Mouse (Mus musculus) kidney, postnatal 0 days (tissue): ENCODE results near the gene Nr5a1. TPM values are rescaled to one million over a fixed set of nuclear protein-coding genes. Genes with fewer than 3 reads are reported as not detected.

Source experiments
- ATAC-seq: fragments of 200-750 bp; cut with Nextera tagmentation; replicated peaks from 2 replicates; pipeline ENCODE4 v1.8.0; 2017; ENCODE audit warnings: low read depth, moderate number of reproducible peaks, moderate TSS enrichment, moderate library complexity; ENCODE audit not compliant: low FRiP score
- DNase-seq: peaks from one replicate; pipeline ENCODE4 v3.0.0-alpha.2; 2016; ENCODE audit warnings: low spot score
- H3K27ac ChIP-seq: fragments of 300-500 bp; sonication (generic); 2 replicates; pipeline ENCODE4 v1.5.1; 2014; ENCODE audit warnings: mild to moderate bottlenecking
- H3K27me3 ChIP-seq: fragments of 300-500 bp; sonication (generic); 2 replicates; pipeline ENCODE4 v1.6.1; 2014; ENCODE audit warnings: low read length, mixed read lengths; ENCODE audit not compliant: insufficient read depth
- H3K36me3 ChIP-seq: fragments of 300-500 bp; sonication (generic); 2 replicates; pipeline ENCODE4 v1.6.1; 2014; ENCODE audit warnings: low read length, mixed read lengths; ENCODE audit not compliant: insufficient read depth
- H3K4me1 ChIP-seq: fragments of 300-500 bp; sonication (generic); replicated peaks from 2 replicates; pipeline ENCODE4 v1.6.1; 2014; ENCODE audit warnings: antibody characterized with exemption, low read length, mixed read lengths; ENCODE audit not compliant: insufficient read depth
- H3K4me2 ChIP-seq: fragments of 300-500 bp; sonication (generic); 2 replicates; pipeline ENCODE4 v1.6.1; 2014; ENCODE audit warnings: mild to moderate bottlenecking, low read length, moderate library complexity, mixed read lengths
- H3K4me3 ChIP-seq: fragments of 300-500 bp; sonication (generic); replicated peaks from 2 replicates; pipeline ENCODE4 v1.5.1; 2014; ENCODE audit warnings: low read depth, low read length
- H3K9ac ChIP-seq: fragments of 300-500 bp; sonication (generic); 2 replicates; pipeline ENCODE4 v1.6.1; 2014; ENCODE audit warnings: low read depth, low read length
- H3K9me3 ChIP-seq: fragments of 300-500 bp; sonication (generic); replicated peaks from 2 replicates; pipeline ENCODE4 v1.6.1; 2016; ENCODE audit warnings: low read length, inconsistent platforms, mixed read lengths
- CTCF ChIP-seq: IDR thresholded peaks from 2 replicates; pipeline ENCODE4 v1.5.1; 2016; ENCODE audit warnings: antibody characterized with exemption, low read depth, mild to moderate bottlenecking, moderate library complexity
- WGBS: fragments of 180-500 bp; shearing (Covaris S2); extraction: QIAGEN DNeasy Blood & Tissue Kit; methylation state at CpG from one replicate; pipeline ENCODE4 v1.1.7; 2014; 5-methylcytosine and 5-hydroxymethylcytosine counted together
- polyA plus RNA-seq: library from polyadenylated mRNA; unstranded; fragments of >200 nt; fragmentation: Nextera tagmentation; extraction: Ambion mirVana; gene quantifications from 2 replicates; pipeline ENCODE4 v1.2.1, GENCODE M21; 2015

Gene Nr5a1
- polyA plus RNA-seq, 1 experiment from 2014 or later = 0.36 TPM

DNA sequence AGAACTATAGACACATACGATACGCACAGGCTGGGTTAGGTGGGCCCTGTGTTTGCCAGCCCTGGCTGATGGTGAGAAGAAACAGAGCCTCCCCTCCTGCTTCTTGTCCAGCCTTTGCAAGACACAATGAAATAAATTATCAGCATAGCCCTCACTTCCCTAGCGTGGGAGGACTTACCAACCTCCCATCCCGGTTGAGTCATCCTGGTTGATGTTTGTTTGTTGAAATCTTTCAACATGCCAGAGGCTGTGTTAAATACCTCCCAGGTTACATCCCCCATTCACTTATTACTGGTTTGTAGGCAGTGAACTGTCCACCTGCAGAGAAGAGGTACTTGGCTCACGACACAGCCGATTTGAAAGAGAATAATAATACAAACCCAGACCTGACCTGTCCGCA is 66.7 kb downstream of the Nr5a1 start:
- 63% methylated on average over 7 of the region's 7 CpGs for WGBS

DNA sequence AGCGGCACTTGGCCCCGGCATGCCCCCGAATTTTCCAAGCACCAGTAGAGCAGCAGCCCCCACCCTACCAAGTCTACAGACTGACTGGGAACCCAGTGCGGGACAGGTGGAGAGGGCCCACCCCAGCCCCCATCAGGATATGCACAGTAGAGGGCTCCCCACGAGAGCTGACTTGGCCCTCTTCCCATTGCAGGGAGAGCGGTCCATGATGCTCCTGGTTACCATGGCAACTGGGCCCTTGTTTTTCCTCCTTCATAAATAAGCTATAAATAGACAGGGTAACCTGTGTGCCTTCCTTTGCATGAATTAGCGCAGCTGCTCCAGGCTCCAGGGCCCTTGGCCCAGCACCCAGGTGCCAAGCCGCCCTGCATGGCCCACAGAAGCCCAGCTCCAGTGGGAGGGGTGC is 67.1 kb downstream of the Nr5a1 start:
- H3K27ac ChIP-seq = no peak overlapping the region
- peaks cover 4% of the 10 kb centered on the region; the same call in 1 of the 2 replicates for H3K4me1 ChIP-seq
- ATAC-seq = no peak
- TF ChIP-seq CTCF = no peak
- no peak overlapping the region for H3K4me2 ChIP-seq
- 62% methylated on average over 8 of the region's 8 CpGs for WGBS
- DNase-seq = no peak
- H3K4me3 ChIP-seq = no peak overlapping the region
- H3K27me3 ChIP-seq = no peaks in the 10 kb centered on the region
- H3K9me3 ChIP-seq = no peaks in the 10 kb centered on the region
- no peak overlapping the region for H3K9ac ChIP-seq
- no peaks in the 10 kb centered on the region for H3K36me3 ChIP-seq

More for the DNA sequence above, 66.7 kb downstream of the Nr5a1 start:
- no peak overlapping the region for H3K4me2 ChIP-seq
- no peaks in the 10 kb centered on the region for H3K27me3 ChIP-seq
- H3K36me3 ChIP-seq = no peaks in the 10 kb centered on the region
- H3K4me1 ChIP-seq = peaks cover 4% of the 10 kb centered on the region; the same call in 1 of the 2 replicates
- DNase-seq (no peak), ATAC-seq (no peak)
- no peak overlapping the region for H3K9ac ChIP-seq
- H3K9me3 ChIP-seq = no peaks in the 10 kb centered on the region
- no peak overlapping the region for H3K4me3 ChIP-seq
- no peak overlapping the region for H3K27ac ChIP-seq
- no peak for TF ChIP-seq CTCF

DNA sequence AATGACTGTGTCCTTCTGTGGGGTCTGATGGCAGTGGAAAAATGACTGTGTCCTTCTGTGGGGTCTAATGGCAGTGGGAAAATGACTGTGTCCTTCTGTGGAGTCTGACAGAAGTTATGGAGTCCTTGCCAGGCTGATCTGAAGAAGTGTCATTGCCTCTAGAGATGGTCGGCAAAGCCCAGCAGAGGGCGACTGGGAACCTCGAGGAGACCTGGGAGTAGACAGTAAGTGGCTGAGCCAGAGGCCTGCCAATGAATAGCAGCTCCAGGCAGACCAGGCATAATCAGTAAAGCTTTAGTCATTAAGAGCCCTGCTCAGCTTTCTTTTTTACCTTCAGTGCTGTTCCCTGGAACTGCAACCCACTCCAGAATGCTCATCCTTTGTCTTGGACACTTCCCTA is 68.4 kb downstream of the Nr5a1 start:
- Histone ChIP-seq H3K9me3 (no peaks in the 10 kb centered on the region), H3K27me3 (no peaks in the 10 kb centered on the region), H3K27ac (no peak overlapping the region), H3K36me3 (peaks cover 5% of the 10 kb centered on the region), H3K4me1 (peaks cover 4% of the 10 kb centered on the region; the same call in 1 of the 2 replicates), H3K4me3 (no peak overlapping the region), H3K4me2 (no peak overlapping the region), H3K9ac (no peak overlapping the region)
- TF ChIP-seq CTCF = peak; percentile 76
- peak; percentile 87 for DNase-seq
- 0% methylated on average over 3 of the region's 3 CpGs for WGBS
- ATAC-seq = peak; percentile 69

DNA sequence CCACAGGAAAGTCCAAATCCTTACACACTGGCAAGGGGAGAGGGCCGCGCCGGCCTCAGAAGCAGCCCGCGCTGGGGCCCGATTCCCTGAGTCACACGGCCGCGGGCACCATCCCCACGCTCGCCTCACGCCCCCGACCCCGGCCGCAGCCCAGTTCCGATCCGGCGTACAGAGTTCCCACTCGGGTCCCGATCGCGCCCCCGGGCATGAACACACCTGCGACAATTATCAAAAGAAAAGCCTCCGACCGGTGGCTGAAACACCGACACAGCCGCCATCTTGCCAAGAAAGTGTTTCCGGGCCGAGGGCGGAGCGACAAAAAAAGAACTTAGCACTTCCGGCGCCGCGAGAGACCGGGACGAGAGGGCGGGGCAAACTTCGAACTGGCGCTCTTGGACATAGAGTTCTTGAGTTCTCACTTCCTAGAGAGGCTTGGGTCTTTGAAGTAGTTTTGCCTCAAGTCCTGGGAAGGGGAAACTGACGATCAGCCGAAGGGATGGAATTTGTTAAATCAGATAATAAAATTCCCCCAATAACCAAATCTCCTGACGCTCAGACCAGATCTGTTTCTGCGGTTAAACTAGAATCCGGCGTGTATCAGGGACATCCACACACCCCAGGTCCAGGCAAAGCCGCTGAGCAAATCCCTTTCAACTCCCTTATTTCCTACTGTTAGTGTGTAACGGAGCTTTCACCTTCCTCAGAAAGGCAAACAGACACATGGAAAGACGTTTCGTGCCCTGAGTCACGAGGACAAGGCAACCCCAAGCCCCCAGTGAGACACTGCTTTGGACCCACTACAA is 70.5 kb downstream of the Nr5a1 start, which contains the start of gene Psmb7:
Gene Psmb7 (minus strand): TSS at position 463 of the 803 bp plus-strand sequence.
- Histone ChIP-seq H3K9me3 (no peaks in the 10 kb centered on the region), H3K27ac (peak within 1 kb of the TSS; percentile 72), H3K4me3 (peak within 1 kb of the TSS; percentile 96), H3K9ac (peak within 1 kb of the TSS; percentile 90), H3K4me2 (peak within 1 kb of the TSS; percentile 94), H3K4me1 (peaks cover 4% of the 10 kb centered on the region; the same call in 1 of the 2 replicates), H3K36me3 (peaks cover 13% of the 10 kb centered on the region), H3K27me3 (no peaks in the 10 kb centered on the region)
- no peak for TF ChIP-seq CTCF
- 2% methylated on average over 52 of the region's 52 CpGs for WGBS
- DNase-seq (peak; percentile 98), ATAC-seq (peak; percentile 88)

Other genes with a start within 250 kb of the Nr5a1 start
- 35.1 and 39.2 TPM in 2 replicates for gene Nek6, start 202.9 kb downstream of the Nr5a1 start, polyA plus RNA-seq
- gene Psmb7, start 70.5 kb downstream of the Nr5a1 start, polyA plus RNA-seq = 217 and 220 TPM in 2 replicates
- 0.51 TPM in 2 replicates for gene Nr6a1, start 213.1 kb upstream of the Nr5a1 start, polyA plus RNA-seq
- gene Olfml2a, start 217.4 kb upstream of the Nr5a1 start, polyA plus RNA-seq = 2.4 and 2.7 TPM in 2 replicates